Mouse (Mus musculus) forebrain, embryonic 11.5 days (tissue): Measurements from ENCODE around the gene Snx13. TPM values are rescaled to one million over a fixed set of nuclear protein-coding genes. Genes with fewer than 3 reads are reported as not detected.

Experiments used
- ATAC-seq: fragments of 200-750 bp; cut with Nextera tagmentation; replicated peaks from 2 replicates; pipeline ENCODE4 v1.8.0; 2017; ENCODE audit warnings: moderate TSS enrichment; ENCODE audit not compliant: low FRiP score
- DNase-seq: peaks from one replicate; pipeline ENCODE4 v3.0.0-alpha.2; 2017; ENCODE audit warnings: low spot score
- H3K27ac ChIP-seq: fragments of 300-500 bp; sonication (generic); 2 replicates; pipeline ENCODE4 v1.5.1; 2014; ENCODE audit warnings: low read depth, low read length
- H3K27me3 ChIP-seq: fragments of 300-500 bp; sonication (generic); 2 replicates; pipeline ENCODE4 v1.6.1; 2014; ENCODE audit warnings: mild to moderate bottlenecking, low read length, mixed read lengths; ENCODE audit not compliant: control insufficient read depth, insufficient read depth
- H3K36me3 ChIP-seq: fragments of 300-500 bp; sonication (generic); 2 replicates; pipeline ENCODE4 v1.6.1; 2014; ENCODE audit warnings: mild to moderate bottlenecking, low read length, moderate library complexity, mixed read lengths; ENCODE audit not compliant: control insufficient read depth, insufficient read depth
- H3K4me1 ChIP-seq: fragments of 300-500 bp; sonication (generic); replicated peaks from 2 replicates; pipeline ENCODE4 v1.6.1; 2014; ENCODE audit warnings: low read length, mixed read lengths; ENCODE audit not compliant: control insufficient read depth, insufficient read depth
- H3K4me2 ChIP-seq: fragments of 300-500 bp; sonication (generic); 2 replicates; pipeline ENCODE4 v1.6.1; 2014; ENCODE audit warnings: low read depth, mild to moderate bottlenecking, low read length, moderate library complexity, mixed read lengths; ENCODE audit not compliant: severe bottlenecking
- H3K4me3 ChIP-seq: fragments of 300-500 bp; sonication (generic); 2 replicates; pipeline ENCODE4 v1.5.1; 2014; ENCODE audit warnings: low read depth, low read length
- H3K9ac ChIP-seq: fragments of 300-500 bp; sonication (generic); 2 replicates; pipeline ENCODE4 v1.6.1; 2014; ENCODE audit warnings: low read length
- H3K9me3 ChIP-seq: fragments of 300-500 bp; sonication (generic); 2 replicates; pipeline ENCODE4 v1.6.1; 2016; ENCODE audit warnings: low read length, mixed read lengths; ENCODE audit not compliant: control insufficient read depth
- WGBS: fragments of 180-500 bp; shearing (Covaris S2); extraction: QIAGEN DNeasy Blood & Tissue Kit; methylation state at CpG from one replicate; pipeline ENCODE4 v1.1.7; 2014; 5-methylcytosine and 5-hydroxymethylcytosine counted together
- polyA plus RNA-seq: library from polyadenylated mRNA; unstranded; fragments of >200 nt; fragmentation: Nextera tagmentation; extraction: Ambion mirVana; gene quantifications from 2 replicates; pipeline ENCODE4 v1.2.1, GENCODE M21; 2014

Gene Snx13
- polyA plus RNA-seq, 1 experiment from 2014 or later, result 24.4 TPM

- Histone ChIP-seq H3K4me3 (no peak overlapping the region), H3K36me3 (no peaks in the 10 kb centered on the region), H3K9ac (no peak overlapping the region), H3K4me1 (peaks cover 7% of the 10 kb centered on the region; the same call in 1 of the 2 replicates), H3K4me2 (no peak overlapping the region), H3K27ac (no peak overlapping the region), H3K9me3 (no peaks in the 10 kb centered on the region), H3K27me3 (no peaks in the 10 kb centered on the region)
- no peak for ATAC-seq
- no peak for DNase-seq
- 71% methylated on average over 7 of the region's 7 CpGs for WGBS
Measured at GRCm38 (mm10) chr12:35050964-35051758, 4.2 kb downstream of the Snx13 start.

- DNase-seq, result no peak
- H3K9me3 ChIP-seq, result no peaks in the 10 kb centered on the region
- no peak overlapping the region for H3K9ac ChIP-seq
- 89% methylated on average over 6 of the region's 6 CpGs for WGBS
- H3K36me3 ChIP-seq, result no peaks in the 10 kb centered on the region
- no peaks in the 10 kb centered on the region for H3K27me3 ChIP-seq
- no peak overlapping the region for H3K4me2 ChIP-seq
- H3K27ac ChIP-seq, result no peak overlapping the region
- no peak overlapping the region for H3K4me3 ChIP-seq
- ATAC-seq, result no peak
- 0 out of 2 replicates have a peak, but pooled peaks cover 2% of the 10 kb centered on the region for H3K4me1 ChIP-seq
Measured at GRCm38 (mm10) chr12:35054420-35054819, 7.4 kb downstream of the Snx13 start.

- H3K4me3 ChIP-seq, result no peak overlapping the region
- no peak overlapping the region for H3K27ac ChIP-seq
- DNase-seq (no peak), ATAC-seq (no peak)
- H3K9me3 ChIP-seq, result no peaks in the 10 kb centered on the region
- H3K36me3 ChIP-seq, result no peaks in the 10 kb centered on the region
- H3K9ac ChIP-seq, result no peak overlapping the region
- H3K27me3 ChIP-seq, result no peaks in the 10 kb centered on the region
- WGBS, result 93% methylated on average over 7 of the region's 7 CpGs
- H3K4me1 ChIP-seq, result 0 out of 2 replicates have a peak, but pooled peaks cover 2% of the 10 kb centered on the region
- no peak overlapping the region for H3K4me2 ChIP-seq
Measured at GRCm38 (mm10) chr12:35055114-35056095, 8.4 kb downstream of the Snx13 start.

GRCm38 (mm10) chr12:35063697-35064468 is 16.9 kb downstream of the Snx13 start:
- H3K9me3 ChIP-seq, result no peaks in the 10 kb centered on the region
- H3K36me3 ChIP-seq, result no peaks in the 10 kb centered on the region
- WGBS, result 72% methylated on average over 3 of the region's 3 CpGs
- no peak overlapping the region for H3K9ac ChIP-seq
- no peaks in the 10 kb centered on the region for H3K4me1 ChIP-seq
- H3K4me3 ChIP-seq, result no peak overlapping the region
- DNase-seq, result no peak
- no peak overlapping the region for H3K4me2 ChIP-seq
- no peaks in the 10 kb centered on the region for H3K27me3 ChIP-seq
- no peak overlapping the region for H3K27ac ChIP-seq
- ATAC-seq, result no peak

- Histone ChIP-seq H3K9ac (no peak overlapping the region), H3K9me3 (no peaks in the 10 kb centered on the region), H3K4me1 (no peaks in the 10 kb centered on the region), H3K36me3 (no peaks in the 10 kb centered on the region), H3K4me3 (no peak overlapping the region), H3K4me2 (no peak overlapping the region), H3K27ac (no peak overlapping the region), H3K27me3 (no peaks in the 10 kb centered on the region)
- DNase-seq (no peak), ATAC-seq (no peak)
Measured at GRCm38 (mm10) chr12:35067621-35068020, 20.6 kb downstream of the Snx13 start.

GRCm38 (mm10) chr12:35071336-35071735 is 24.4 kb downstream of the Snx13 start:
- Histone ChIP-seq H3K9ac (no peak overlapping the region), H3K4me3 (no peak overlapping the region), H3K4me1 (no peaks in the 10 kb centered on the region), H3K4me2 (no peak overlapping the region), H3K27me3 (no peaks in the 10 kb centered on the region), H3K9me3 (no peaks in the 10 kb centered on the region), H3K27ac (no peak overlapping the region), H3K36me3 (no peaks in the 10 kb centered on the region)
- DNase-seq (no peak), ATAC-seq (no peak)

- no peak overlapping the region for H3K9ac ChIP-seq
- no peak overlapping the region for H3K27ac ChIP-seq
- H3K36me3 ChIP-seq, result no peaks in the 10 kb centered on the region
- ATAC-seq (no peak), DNase-seq (no peak)
- H3K9me3 ChIP-seq, result no peaks in the 10 kb centered on the region
- no peaks in the 10 kb centered on the region for H3K27me3 ChIP-seq
- no peak overlapping the region for H3K4me3 ChIP-seq
- H3K4me2 ChIP-seq, result no peak overlapping the region
- no peaks in the 10 kb centered on the region for H3K4me1 ChIP-seq
Measured at GRCm38 (mm10) chr12:35072178-35072577, 25.2 kb downstream of the Snx13 start.

- Histone ChIP-seq H3K9me3 (no peaks in the 10 kb centered on the region), H3K9ac (no peak overlapping the region), H3K27ac (no peak overlapping the region), H3K4me1 (no peaks in the 10 kb centered on the region), H3K4me2 (no peak overlapping the region), H3K36me3 (no peaks in the 10 kb centered on the region), H3K27me3 (no peaks in the 10 kb centered on the region), H3K4me3 (no peak overlapping the region)
- DNase-seq (no peak), ATAC-seq (no peak)
- 89% methylated on average over 3 of the region's 3 CpGs for WGBS
Measured at GRCm38 (mm10) chr12:35075993-35076392, 29.0 kb downstream of the Snx13 start.
